In the genomic region with DNA sequence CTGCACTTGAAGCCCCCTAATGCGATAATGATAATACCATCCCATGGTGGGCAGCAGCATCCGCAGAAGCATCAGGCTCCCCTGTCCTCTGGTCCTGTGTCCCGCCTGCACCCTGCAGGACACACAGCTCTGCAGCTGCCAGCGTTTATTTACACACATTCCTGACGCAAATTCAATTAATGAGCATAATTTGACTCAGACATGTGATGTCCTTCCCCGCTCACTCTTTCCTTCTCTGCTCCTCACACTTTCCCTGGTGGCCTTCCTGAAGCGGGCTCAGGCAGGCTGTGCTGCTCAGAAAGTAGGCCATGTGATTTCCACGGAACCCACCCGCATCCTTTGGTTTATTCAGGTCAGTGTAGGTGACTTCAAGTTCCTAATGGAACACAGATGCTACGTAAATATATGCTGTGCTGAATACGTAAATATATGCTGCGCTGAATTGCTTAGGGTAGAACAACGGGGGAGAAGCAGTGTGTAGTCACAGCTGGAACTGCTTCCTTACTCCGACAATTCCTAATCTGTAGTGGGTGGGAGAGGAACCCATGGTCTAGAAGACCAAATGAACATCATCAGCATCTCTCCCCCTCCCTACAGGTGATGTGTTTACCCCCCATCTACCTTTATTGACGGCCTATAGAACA, we compare ENCODE assay signal across 13 mouse cellular contexts.
DNase-seq lines count a peak whose midpoint lies in the region; ATAC-seq and TF ChIP-seq lines count a peak whose summit lies in the region.
"Had no signal": no experiment of that assay in that cellular context is flagged by ENCODE, and none has a peak within 500 bp of the region (broad histone marks: within the 10 kb centered on the region; RNA-seq: fewer than 3 reads in every experiment).

No protein-coding gene starts in this region.

- no peak for DNase-seq in hindbrain, embryonic 11.5 days (ENCODE audit: low spot score)
- DNase-seq in embryonic facial prominence, embryonic 11.5 days (ENCODE audit: low spot score) = peak; percentile 66
- peak; percentile 32 for DNase-seq in kidney, postnatal 0 days (ENCODE audit: low spot score)
- peak; percentile 31 for DNase-seq in midbrain, embryonic 14.5 days
- no peak for DNase-seq in right cerebral cortex, adult 18-20 months
- DNase-seq in lung, adult 18-20 months = no peak
- DNase-seq: adrenal gland, postnatal 36 days; cerebellum, adult 8-10 months; lung, postnatal 14 days; right cerebral cortex, postnatal 14 days had no signal

- H3K4me3 ChIP-seq in hindbrain, embryonic 13.5 days = no peak overlapping the region
- no peak overlapping the region for H3K4me3 ChIP-seq in hindbrain, embryonic 11.5 days (ENCODE audit: low read depth, low read length)
- H3K4me3 ChIP-seq in embryonic facial prominence, embryonic 11.5 days (ENCODE audit: low read depth, low read length) = no peak overlapping the region
- H3K4me3 ChIP-seq in kidney, postnatal 0 days (replicated peaks; ENCODE audit: low read depth, low read length) = no peak overlapping the region
- H3K4me3 ChIP-seq in midbrain, embryonic 14.5 days (replicated peaks; ENCODE audit: low read depth, low read length) = no peak overlapping the region
- no peak overlapping the region for H3K4me3 ChIP-seq in heart, embryonic 12.5 days
- H3K4me3 ChIP-seq: myocyte had no signal

- H3K4me2 ChIP-seq in hindbrain, embryonic 13.5 days = no peak overlapping the region
- H3K4me2 ChIP-seq in hindbrain, embryonic 11.5 days (replicated peaks; ENCODE audit: low read depth, low read length) = no peak overlapping the region
- H3K4me2 ChIP-seq in embryonic facial prominence, embryonic 11.5 days (ENCODE audit: low read depth, low read length) = no peak overlapping the region
- H3K4me2 ChIP-seq in kidney, postnatal 0 days (ENCODE audit: low read length) = no peak overlapping the region
- no peak overlapping the region for H3K4me2 ChIP-seq in midbrain, embryonic 14.5 days (ENCODE audit: low read length)
- no peak overlapping the region for H3K4me2 ChIP-seq in heart, embryonic 12.5 days

- H3K27me3 ChIP-seq in hindbrain, embryonic 13.5 days = peaks cover 31% of the 10 kb centered on the region
- no peaks in the 10 kb centered on the region for H3K27me3 ChIP-seq in hindbrain, embryonic 11.5 days (ENCODE audit: control insufficient read depth, insufficient read depth, low read length)
- no peaks in the 10 kb centered on the region for H3K27me3 ChIP-seq in embryonic facial prominence, embryonic 11.5 days (ENCODE audit: control insufficient read depth, insufficient read depth, low read length)
- H3K27me3 ChIP-seq in kidney, postnatal 0 days (ENCODE audit: insufficient read depth, low read length) = no peaks in the 10 kb centered on the region
- no peaks in the 10 kb centered on the region for H3K27me3 ChIP-seq in midbrain, embryonic 14.5 days (ENCODE audit: control insufficient read depth, insufficient read depth, low read length)
- 0 out of 2 replicates have a peak, but pooled peaks cover 8% of the 10 kb centered on the region for H3K27me3 ChIP-seq in heart, embryonic 12.5 days (replicated peaks)

- peak overlapping the region; percentile 40 for H3K27ac ChIP-seq in hindbrain, embryonic 13.5 days
- no peak overlapping the region for H3K27ac ChIP-seq in hindbrain, embryonic 11.5 days (ENCODE audit: low read depth, low read length)
- H3K27ac ChIP-seq in embryonic facial prominence, embryonic 11.5 days (replicated peaks; ENCODE audit: low read depth, low read length) = peak overlapping the region; percentile 22; the same call in 1 of the 2 replicates
- no peak overlapping the region for H3K27ac ChIP-seq in kidney, postnatal 0 days
- H3K27ac ChIP-seq in midbrain, embryonic 14.5 days (replicated peaks; ENCODE audit: low read depth, low read length) = no peak overlapping the region
- no peak overlapping the region for H3K27ac ChIP-seq in heart, embryonic 12.5 days (ENCODE audit: poor library complexity, severe bottlenecking)

- H3K4me1 ChIP-seq in hindbrain, embryonic 13.5 days (replicated peaks) = peaks cover 13% of the 10 kb centered on the region
- H3K4me1 ChIP-seq in hindbrain, embryonic 11.5 days (replicated peaks; ENCODE audit: control insufficient read depth, insufficient read depth, low read length) = no peaks in the 10 kb centered on the region
- H3K4me1 ChIP-seq in embryonic facial prominence, embryonic 11.5 days (ENCODE audit: control insufficient read depth, insufficient read depth, low read length) = no peaks in the 10 kb centered on the region
- H3K4me1 ChIP-seq in kidney, postnatal 0 days (replicated peaks; ENCODE audit: insufficient read depth, low read length) = no peaks in the 10 kb centered on the region
- 0 out of 2 replicates have a peak, but pooled peaks cover 4% of the 10 kb centered on the region for H3K4me1 ChIP-seq in midbrain, embryonic 14.5 days (ENCODE audit: control insufficient read depth, insufficient read depth, low read length)
- H3K4me1 ChIP-seq in heart, embryonic 12.5 days (replicated peaks) = 0 out of 2 replicates have a peak, but pooled peaks cover 6% of the 10 kb centered on the region

- H3K36me3 ChIP-seq in hindbrain, embryonic 13.5 days = no peaks in the 10 kb centered on the region
- no peaks in the 10 kb centered on the region for H3K36me3 ChIP-seq in hindbrain, embryonic 11.5 days (ENCODE audit: control insufficient read depth, insufficient read depth, low read length)
- H3K36me3 ChIP-seq in embryonic facial prominence, embryonic 11.5 days (replicated peaks; ENCODE audit: control insufficient read depth, insufficient read depth, low read depth, low read length) = no peaks in the 10 kb centered on the region
- no peaks in the 10 kb centered on the region for H3K36me3 ChIP-seq in kidney, postnatal 0 days (ENCODE audit: insufficient read depth, low read length)
- H3K36me3 ChIP-seq in midbrain, embryonic 14.5 days (ENCODE audit: control insufficient read depth, insufficient read depth, low read length) = no peaks in the 10 kb centered on the region
- H3K36me3 ChIP-seq in heart, embryonic 12.5 days = no peaks in the 10 kb centered on the region

- no peaks in the 10 kb centered on the region for H3K9me3 ChIP-seq in hindbrain, embryonic 13.5 days
- H3K9me3 ChIP-seq in hindbrain, embryonic 11.5 days (ENCODE audit: control insufficient read depth, low read length) = no peaks in the 10 kb centered on the region
- H3K9me3 ChIP-seq in embryonic facial prominence, embryonic 11.5 days (replicated peaks; ENCODE audit: control insufficient read depth, low read length) = no peaks in the 10 kb centered on the region
- no peaks in the 10 kb centered on the region for H3K9me3 ChIP-seq in kidney, postnatal 0 days (replicated peaks; ENCODE audit: low read length)
- H3K9me3 ChIP-seq in midbrain, embryonic 14.5 days (ENCODE audit: control insufficient read depth, low read length) = no peaks in the 10 kb centered on the region
- no peaks in the 10 kb centered on the region for H3K9me3 ChIP-seq in heart, embryonic 12.5 days (replicated peaks)

- H3K9ac ChIP-seq in hindbrain, embryonic 13.5 days = 0 out of 2 replicates have a peak overlapping the region, but pooled peaks have one; percentile 8
- no peak overlapping the region for H3K9ac ChIP-seq in hindbrain, embryonic 11.5 days (ENCODE audit: low read depth, low read length)
- no peak overlapping the region for H3K9ac ChIP-seq in embryonic facial prominence, embryonic 11.5 days (replicated peaks; ENCODE audit: low read length)
- H3K9ac ChIP-seq in kidney, postnatal 0 days (ENCODE audit: low read depth, low read length) = no peak overlapping the region
- no peak overlapping the region for H3K9ac ChIP-seq in midbrain, embryonic 14.5 days (replicated peaks; ENCODE audit: low read length)
- no peak overlapping the region for H3K9ac ChIP-seq in heart, embryonic 12.5 days

- no peak for TF ChIP-seq CTCF in kidney, postnatal 0 days (IDR thresholded peaks at IDR 0.05; ENCODE audit: low read depth)

- 65% methylated on average over 15 of the region's 15 CpGs for WGBS in hindbrain, embryonic 13.5 days
- 61% methylated on average over 15 of the region's 15 CpGs for WGBS in hindbrain, embryonic 11.5 days
- WGBS in embryonic facial prominence, embryonic 11.5 days = 40% methylated on average over 15 of the region's 15 CpGs
- 73% methylated on average over 15 of the region's 15 CpGs for WGBS in kidney, postnatal 0 days
- WGBS in midbrain, embryonic 14.5 days = 68% methylated on average over 15 of the region's 15 CpGs
- WGBS in heart, embryonic 12.5 days = 77% methylated on average over 15 of the region's 15 CpGs

- peak; percentile 28; the same call in 1 of the 2 replicates for ATAC-seq in hindbrain, embryonic 13.5 days (ENCODE audit: low FRiP score)
- ATAC-seq in hindbrain, embryonic 11.5 days (ENCODE audit: low FRiP score) = no peak
- peak; percentile 39; the same call in 1 of the 2 replicates for ATAC-seq in embryonic facial prominence, embryonic 11.5 days (replicated peaks; ENCODE audit: insufficient number of reproducible peaks, low FRiP score, low TSS enrichment, low read depth)
- ATAC-seq in kidney, postnatal 0 days (replicated peaks; ENCODE audit: low FRiP score, low read depth) = no peak
- no peak; the same call in 1 of the 2 replicates for ATAC-seq in midbrain, embryonic 14.5 days (ENCODE audit: low FRiP score, low TSS enrichment)
- no peak for ATAC-seq in heart, embryonic 12.5 days (ENCODE audit: insufficient number of reproducible peaks, low FRiP score)

Comparison
In these comparisons a context has a peak if more than half of its experiments do, and no peak if none do; other contexts are left out.
1. ATAC-seq: peak in hindbrain, embryonic 13.5 days (single experiment) and embryonic facial prominence, embryonic 11.5 days (single experiment); none in hindbrain, embryonic 11.5 days (single experiment), kidney, postnatal 0 days (single experiment), midbrain, embryonic 14.5 days (single experiment) and heart, embryonic 12.5 days (single experiment).
2. H3K27ac ChIP-seq: peak in hindbrain, embryonic 13.5 days (single experiment) and embryonic facial prominence, embryonic 11.5 days (single experiment); none in hindbrain, embryonic 11.5 days (single experiment), kidney, postnatal 0 days (single experiment), midbrain, embryonic 14.5 days (single experiment) and heart, embryonic 12.5 days (single experiment).
3. DNase-seq: peak in embryonic facial prominence, embryonic 11.5 days (single experiment), kidney, postnatal 0 days (single experiment) and midbrain, embryonic 14.5 days (single experiment); none in hindbrain, embryonic 11.5 days (single experiment), right cerebral cortex, adult 18-20 months (single experiment) and lung, adult 18-20 months (0 of 2).